ENCODE assay signal across 17 mouse cellular contexts in the genomic region with DNA sequence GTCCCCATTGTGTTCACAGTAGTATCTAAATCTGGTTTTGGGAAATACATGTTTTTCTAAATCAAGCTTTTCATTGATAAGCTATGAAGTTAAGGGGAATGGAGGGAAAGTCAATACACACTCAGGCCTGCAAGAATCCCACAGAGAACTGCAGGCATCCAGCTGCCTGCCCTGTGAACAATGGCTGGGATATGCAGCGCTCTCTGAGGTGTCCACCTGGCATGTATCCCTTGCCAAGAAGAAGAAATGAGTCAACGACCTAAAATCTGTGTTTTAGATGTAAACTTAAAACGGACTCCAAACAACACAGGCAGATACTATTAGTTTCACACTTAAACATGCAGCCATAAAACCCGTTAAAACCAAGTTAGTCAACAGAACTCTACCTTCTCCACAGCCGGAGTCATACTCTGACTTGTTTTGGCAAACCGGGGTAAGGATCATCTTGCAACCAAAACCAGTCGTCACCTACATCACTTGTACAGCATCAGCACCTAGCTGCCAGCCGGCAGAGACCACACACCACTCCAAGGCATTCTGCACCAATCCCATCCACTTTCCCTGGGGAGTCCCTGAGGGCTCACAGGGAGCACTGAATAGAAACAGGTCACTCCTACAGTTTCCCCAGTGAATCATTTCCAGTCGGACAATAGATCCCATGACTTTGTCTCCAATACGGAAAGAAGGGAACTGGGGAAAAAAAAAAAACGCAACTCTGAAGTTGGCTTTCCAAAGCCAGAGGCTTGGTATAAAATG.
"Had no signal": no experiment of that assay in that cellular context is flagged by ENCODE, and none has a peak within 500 bp of the region (broad histone marks: within the 10 kb centered on the region; RNA-seq: fewer than 3 reads in every experiment).

No protein-coding gene starts in this region.

- H3K9me3 ChIP-seq: liver, embryonic 13.5 days; neural tube, embryonic 12.5 days; neural tube, embryonic 15.5 days; stomach, embryonic 15.5 days had no signal

- DNase-seq: kidney, postnatal 14 days; kidney, postnatal 4 days; layer of hippocampus, adult 9-11 months; liver, embryonic 13.5 days; lung, adult 2 months; lung, postnatal 14 days; lung, postnatal 4 days; midbrain, embryonic 14.5 days; right cerebral cortex, postnatal 25 days; spleen, adult 18-20 months; thymus, adult 18-20 months; thymus, postnatal 36 days had no signal

- H3K27me3 ChIP-seq: liver, embryonic 13.5 days; neural tube, embryonic 12.5 days; neural tube, embryonic 15.5 days; stomach, embryonic 15.5 days had no signal

- H3K4me1 ChIP-seq: liver, embryonic 13.5 days had no signal

- H3K27ac ChIP-seq: layer of hippocampus, adult 2 months; liver, embryonic 13.5 days; neural tube, embryonic 12.5 days; neural tube, embryonic 15.5 days; stomach, embryonic 15.5 days had no signal

- H3K4me3 ChIP-seq: layer of hippocampus, adult 2 months; liver, embryonic 13.5 days; neural tube, embryonic 12.5 days; neural tube, embryonic 15.5 days; stomach, embryonic 15.5 days had no signal

- H3K36me3 ChIP-seq: liver, embryonic 13.5 days; neural tube, embryonic 15.5 days; stomach, embryonic 15.5 days had no signal

- H3K9ac ChIP-seq: liver, embryonic 13.5 days; neural tube, embryonic 12.5 days; neural tube, embryonic 15.5 days; stomach, embryonic 15.5 days had no signal

- H3K4me2 ChIP-seq: liver, embryonic 13.5 days; midbrain, embryonic 11.5 days; neural tube, embryonic 12.5 days; neural tube, embryonic 15.5 days; stomach, embryonic 15.5 days had no signal
